Mouse (Mus musculus) heart, adult 2 months (tissue): ENCODE results near the gene Fat3. TPM values are rescaled to one million over a fixed set of nuclear protein-coding genes. Genes with fewer than 3 reads are reported as not detected.

Experiments
- DNase-seq, 2 experiments: peaks; one replicate each; pipeline ENCODE4 v3.0.0; 2021
- H3K27ac ChIP-seq: fragments of 200-600 bp; 2 replicates; pipeline ENCODE4 v1.8.1; 2022
- H3K27me3 ChIP-seq: fragments of 200-500 bp; 2 replicates; pipeline ENCODE4 v1.6.1; 2012; ENCODE audit warnings: mild to moderate bottlenecking, low read length, inconsistent platforms, mixed read lengths; ENCODE audit not compliant: control insufficient read depth, insufficient read depth
- H3K36me3 ChIP-seq: fragments of 200-500 bp; 2 replicates; pipeline ENCODE4 v1.6.1; 2012; ENCODE audit warnings: low read length, inconsistent platforms; ENCODE audit not compliant: control insufficient read depth, insufficient read depth
- H3K4me1 ChIP-seq: fragments of 200-500 bp; 2 replicates; pipeline ENCODE4 v1.6.1; 2011; ENCODE audit warnings: low read length; ENCODE audit not compliant: control insufficient read depth, insufficient read depth
- H3K4me3 ChIP-seq: fragments of 200-600 bp; 2 replicates; pipeline ENCODE4 v1.8.1; 2022
- H3K79me2 ChIP-seq: fragments of 200-500 bp; replicated peaks from 2 replicates; pipeline ENCODE4 v1.6.1; 2012; ENCODE audit warnings: mild to moderate bottlenecking, inconsistent platforms, low read length, moderate library complexity, mixed read lengths; ENCODE audit not compliant: control insufficient read depth, insufficient read depth
- H3K9ac ChIP-seq: fragments of 200-500 bp; 2 replicates; pipeline ENCODE4 v1.6.1; 2012; ENCODE audit warnings: low read depth, mild to moderate bottlenecking, control low read depth, inconsistent platforms, low read length, mixed read lengths
- CTCF ChIP-seq: fragments of 200-600 bp; IDR thresholded peaks from 2 replicates; pipeline ENCODE4 v1.8.1; 2022; ENCODE audit warnings: antibody characterized with exemption, mild to moderate bottlenecking, moderate library complexity
- EP300 ChIP-seq: fragments of 200-500 bp; IDR thresholded peaks from 2 replicates; pipeline ENCODE4 v1.6.1; 2011; ENCODE audit warnings: low read depth, low read length, control low read depth; ENCODE audit not compliant: insufficient read depth
- POLR2A ChIP-seq: fragments of 200-500 bp; IDR thresholded peaks from 2 replicates; pipeline ENCODE4 v1.6.1; 2011; ENCODE audit warnings: mild to moderate bottlenecking, low read depth, low read length, control low read depth; ENCODE audit not compliant: insufficient read depth
- WGBS: fragments of 180-500 bp; shearing (Covaris S2); methylation state at CpG from one replicate; pipeline ENCODE4 v1.1.7; 2018; 5-methylcytosine and 5-hydroxymethylcytosine counted together
- intact Hi-C: fragments of 180-260 bp; cut with DNase I; formaldehyde crosslinking; loops from one replicate; pipeline ENCODE4 v1.15.1; 2025
- polyA plus RNA-seq: library from polyadenylated mRNA; depleted of rRNA; stranded (reverse); fragments of >200 nt; gene quantifications from 2 replicates; pipeline ENCODE4 v1.2.3, GENCODE M21; 2012
- total RNA-seq, 2 experiments: library from RNA; stranded (reverse); gene quantifications; 2 replicates each; pipeline ENCODE4 v1.2.3; 2021

Gene Fat3
- total and polyA plus RNA-seq, 3 experiments, result 0.20 to 0.43 (median 0.37) TPM

GRCm38 (mm10) chr9:16079292-16079691, 421.8 kb downstream of the Fat3 start:
- WGBS, result 60% methylated on average over 2 of the region's 2 CpGs
- intact Hi-C loops, result no loop called here

GRCm38 (mm10) chr9:16074664-16075063, 426.4 kb downstream of the Fat3 start:
- no peak for DNase-seq
- no peak overlapping the region for H3K9ac ChIP-seq
- H3K27ac ChIP-seq, result no peak overlapping the region
- intact Hi-C loops, result no loop called here
- no peaks in the 10 kb centered on the region for H3K4me1 ChIP-seq
- 90% methylated on average over 2 of the region's 2 CpGs for WGBS
- H3K79me2 ChIP-seq, result no peaks in the 10 kb centered on the region
- TF ChIP-seq EP300 (no peak), POLR2A (no peak), CTCF (no peak)
- no peaks in the 10 kb centered on the region for H3K36me3 ChIP-seq
- H3K4me3 ChIP-seq, result no peak overlapping the region
- H3K27me3 ChIP-seq, result no peaks in the 10 kb centered on the region

More at GRCm38 (mm10) chr9:16079292-16079691, 421.8 kb downstream of the Fat3 start:
- H3K27me3 ChIP-seq, result no peaks in the 10 kb centered on the region
- TF ChIP-seq EP300, result no peak
- no peak for TF ChIP-seq POLR2A
- no peak for DNase-seq
- H3K4me1 ChIP-seq, result no peaks in the 10 kb centered on the region
- H3K36me3 ChIP-seq, result no peaks in the 10 kb centered on the region
- no peak overlapping the region for H3K4me3 ChIP-seq
- no peaks in the 10 kb centered on the region for H3K79me2 ChIP-seq
- no peak overlapping the region for H3K27ac ChIP-seq
- H3K9ac ChIP-seq, result no peak overlapping the region

- no peaks in the 10 kb centered on the region for H3K4me1 ChIP-seq
- no peak overlapping the region for H3K27ac ChIP-seq
- H3K79me2 ChIP-seq, result no peaks in the 10 kb centered on the region
- intact Hi-C loops, result no loop called here
- H3K9ac ChIP-seq, result no peak overlapping the region
- no peak overlapping the region for H3K4me3 ChIP-seq
- H3K27me3 ChIP-seq, result no peaks in the 10 kb centered on the region
- no peaks in the 10 kb centered on the region for H3K36me3 ChIP-seq
- DNase-seq, result no peak
- WGBS, result 71% methylated on average over 6 of the region's 6 CpGs
- TF ChIP-seq CTCF (no peak), POLR2A (no peak), EP300 (no peak)
These were observed 427.0 kb downstream of the Fat3 start for GRCm38 (mm10) chr9:16074116-16074515.

- WGBS, result 73% methylated on average over 4 of the region's 4 CpGs
- no peaks in the 10 kb centered on the region for H3K27me3 ChIP-seq
These were observed 437.6 kb downstream of the Fat3 start for GRCm38 (mm10) chr9:16063447-16063846.

GRCm38 (mm10) chr9:16062472-16062871, 438.6 kb downstream of the Fat3 start:
- Histone ChIP-seq H3K27ac (no peak overlapping the region), H3K9ac (no peak overlapping the region), H3K4me3 (no peak overlapping the region), H3K79me2 (no peaks in the 10 kb centered on the region), H3K27me3 (no peaks in the 10 kb centered on the region), H3K36me3 (no peaks in the 10 kb centered on the region), H3K4me1 (no peaks in the 10 kb centered on the region)
- intact Hi-C loops, result no loop called here
- TF ChIP-seq EP300, result no peak
- no peak for TF ChIP-seq CTCF
- TF ChIP-seq POLR2A, result no peak
- DNase-seq, result no peak

More at GRCm38 (mm10) chr9:16063447-16063846, 437.6 kb downstream of the Fat3 start:
- Histone ChIP-seq H3K36me3 (no peaks in the 10 kb centered on the region), H3K79me2 (no peaks in the 10 kb centered on the region), H3K4me1 (no peaks in the 10 kb centered on the region), H3K9ac (no peak overlapping the region), H3K4me3 (no peak overlapping the region), H3K27ac (no peak overlapping the region)
- intact Hi-C loops, result no loop called here
- DNase-seq, result no peak
- no peak for TF ChIP-seq EP300
- TF ChIP-seq CTCF, result no peak
- TF ChIP-seq POLR2A, result no peak

GRCm38 (mm10) chr9:16046686-16047085, 454.4 kb downstream of the Fat3 start:
- Histone ChIP-seq H3K9ac (no peak overlapping the region), H3K4me1 (no peaks in the 10 kb centered on the region; the same call in 1 of the 2 replicates), H3K79me2 (no peaks in the 10 kb centered on the region), H3K36me3 (no peaks in the 10 kb centered on the region), H3K4me3 (no peak overlapping the region), H3K27me3 (no peaks in the 10 kb centered on the region), H3K27ac (no peak overlapping the region)
- intact Hi-C loops, result no loop called here
- TF ChIP-seq POLR2A, result no peak
- TF ChIP-seq EP300, result no peak
- no peak for TF ChIP-seq CTCF
- DNase-seq, result no peak
- 83% methylated on average over 2 of the region's 2 CpGs for WGBS
